Comparison of ENCODE assay signal across 20 mouse cellular contexts in the genomic region with DNA sequence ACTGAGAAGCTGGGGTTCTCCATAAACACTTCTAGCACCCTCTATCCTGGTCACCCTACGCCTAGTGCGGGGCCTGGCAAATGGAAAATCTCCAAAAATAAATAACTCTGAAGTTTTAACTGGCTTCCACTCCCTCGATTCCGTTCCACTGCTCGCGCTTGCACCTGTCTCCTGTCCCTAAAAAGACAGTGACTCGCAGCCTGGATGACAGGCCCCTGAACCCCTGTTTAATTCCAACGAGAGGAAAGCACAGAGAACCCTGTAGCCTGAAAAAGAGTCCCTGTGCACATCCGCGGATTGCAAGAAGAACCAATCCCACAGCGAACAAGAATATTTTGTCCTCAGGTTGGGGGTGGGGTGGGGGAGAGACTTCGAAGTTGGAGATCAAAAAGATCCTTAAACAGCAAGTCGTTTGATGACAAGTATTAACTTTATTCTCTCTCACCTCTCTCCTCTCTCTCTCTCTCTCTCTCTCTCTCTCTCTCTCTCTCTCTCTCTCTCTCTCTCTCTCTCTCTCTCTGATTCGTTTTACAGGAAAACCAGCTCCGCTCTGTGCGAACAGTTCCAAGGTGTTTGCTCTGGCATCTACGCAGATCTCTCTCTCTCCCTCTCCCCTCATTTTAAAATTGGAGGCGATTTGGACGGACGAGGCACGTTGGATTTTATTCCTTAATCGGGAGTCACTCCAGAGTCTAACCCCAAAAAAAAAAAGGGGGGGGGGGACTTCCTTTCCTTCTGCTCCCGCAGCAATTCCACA. TPM values are rescaled to one million over a fixed set of nuclear protein-coding genes. Genes with fewer than 3 reads are reported as not detected.
DNase-seq lines count a peak whose midpoint lies in the region; ATAC-seq and TF ChIP-seq lines count a peak whose summit lies in the region.
"Had no signal": no experiment of that assay in that cellular context is flagged by ENCODE, and none has a peak within 500 bp of the region (broad histone marks: within the 10 kb centered on the region; RNA-seq: fewer than 3 reads in every experiment).

No protein-coding gene starts in this region.

- no peaks in the 10 kb centered on the region for H3K4me1 ChIP-seq in heart, postnatal 0 days (ENCODE audit: control insufficient read depth, insufficient read depth)
- no peaks in the 10 kb centered on the region for H3K4me1 ChIP-seq in heart, adult 2 months (ENCODE audit: control insufficient read depth, insufficient read depth, low read length)
- peaks cover 5% of the 10 kb centered on the region; the same call in 1 of the 2 replicates for H3K4me1 ChIP-seq in midbrain, embryonic 11.5 days (ENCODE audit: control insufficient read depth, insufficient read depth, low read length)
- no peaks in the 10 kb centered on the region for H3K4me1 ChIP-seq in midbrain, postnatal 0 days (ENCODE audit: insufficient read depth, low read length)
- H3K4me1 ChIP-seq in embryonic facial prominence, embryonic 13.5 days, result peaks cover 14% of the 10 kb centered on the region
- H3K4me1 ChIP-seq: neural tube, embryonic 13.5 days had no signal

- intact Hi-C loops in heart, adult 2 months (cut with DNase I), result no loop called here

- H3K9me3 ChIP-seq in heart, postnatal 0 days (replicated peaks; ENCODE audit: control insufficient read depth, low read length), result 0 out of 2 replicates have a peak, but pooled peaks cover 3% of the 10 kb centered on the region
- H3K9me3 ChIP-seq in midbrain, embryonic 11.5 days (ENCODE audit: control insufficient read depth, low read length), result 0 out of 2 replicates have a peak, but pooled peaks cover 2% of the 10 kb centered on the region
- no peaks in the 10 kb centered on the region for H3K9me3 ChIP-seq in midbrain, postnatal 0 days (ENCODE audit: low read length)
- no peaks in the 10 kb centered on the region for H3K9me3 ChIP-seq in embryonic facial prominence, embryonic 13.5 days
- H3K9me3 ChIP-seq: forebrain, embryonic 12.5 days had no signal

- no peak for TF ChIP-seq EP300 in heart, postnatal 0 days (IDR thresholded peaks at IDR 0.05; ENCODE audit: low read depth)
- TF ChIP-seq EP300 in heart, adult 2 months (IDR thresholded peaks at IDR 0.05; ENCODE audit: insufficient read depth, low read depth, low read length), result no peak

- peak; percentile 4 for DNase-seq in heart, postnatal 0 days (ENCODE audit: low spot score)
- no peak for DNase-seq in heart, adult 2 months
- peak; percentile 95 for DNase-seq in midbrain, embryonic 11.5 days (ENCODE audit: low spot score, missing footprints)
- DNase-seq in midbrain, postnatal 0 days (ENCODE audit: low spot score), result no peak
- peak; percentile 50 for DNase-seq in retina, embryonic 14.5 days (ENCODE audit: low spot score)
- DNase-seq in left cerebral cortex, adult 8-10 months (ENCODE audit: low spot score in 2 of 2), result no peak
- DNase-seq in cerebellum, adult 11 months, result no peak
- DNase-seq: adrenal gland, postnatal 36 days; lung, postnatal 10 days; spleen, adult 18-20 months had no signal

- no peak for TF ChIP-seq POLR2A in heart, adult 2 months (IDR thresholded peaks at IDR 0.05; ENCODE audit: insufficient read depth, low read depth, low read length)

- no peak overlapping the region for H3K4me3 ChIP-seq in heart, postnatal 0 days (ENCODE audit: low read depth, low read length)
- no peak overlapping the region for H3K4me3 ChIP-seq in heart, adult 2 months
- 0 out of 2 replicates have a peak overlapping the region, but pooled peaks have one; percentile 2 for H3K4me3 ChIP-seq in midbrain, embryonic 11.5 days (ENCODE audit: low read depth, low read length)
- no peak overlapping the region for H3K4me3 ChIP-seq in midbrain, postnatal 0 days (ENCODE audit: low read depth, low read length)
- H3K4me3 ChIP-seq in embryonic facial prominence, embryonic 13.5 days, result peak overlapping the region; percentile 13; the same call in 1 of the 2 replicates
- H3K4me3 ChIP-seq: forebrain, embryonic 12.5 days; layer of hippocampus, adult 2 months; left cerebral cortex, adult 2 months; neural tube, embryonic 13.5 days had no signal

- H3K27me3 ChIP-seq in heart, postnatal 0 days (ENCODE audit: control insufficient read depth, insufficient read depth, low read length), result peaks cover 94% of the 10 kb centered on the region
- H3K27me3 ChIP-seq in heart, adult 2 months (ENCODE audit: control insufficient read depth, insufficient read depth, low read length), result peaks cover 24% of the 10 kb centered on the region
- H3K27me3 ChIP-seq in midbrain, embryonic 11.5 days (ENCODE audit: control insufficient read depth, insufficient read depth, low read length), result peaks cover 89% of the 10 kb centered on the region
- H3K27me3 ChIP-seq in midbrain, postnatal 0 days (ENCODE audit: insufficient read depth, low read length), result peaks cover 87% of the 10 kb centered on the region
- peaks cover 95% of the 10 kb centered on the region for H3K27me3 ChIP-seq in embryonic facial prominence, embryonic 13.5 days

- TF ChIP-seq CTCF in heart, postnatal 0 days (IDR thresholded peaks at IDR 0.05; ENCODE audit: low read depth), result no peak
- no peak for TF ChIP-seq CTCF in heart, adult 2 months (IDR thresholded peaks at IDR 0.05)
- TF ChIP-seq CTCF in midbrain, postnatal 0 days (IDR thresholded peaks at IDR 0.05), result no peak

- 5% methylated on average over 22 of the region's 23 CpGs for WGBS in heart, postnatal 0 days
- 7% methylated on average over 23 of the region's 23 CpGs for WGBS in heart, adult 2 months
- WGBS in midbrain, embryonic 11.5 days, result 2% methylated on average over 23 of the region's 23 CpGs
- whole genome bisulfite sequencing in midbrain, postnatal 0 days, result 2% methylated on average over 23 of the region's 23 CpGs
- WGBS in embryonic facial prominence, embryonic 13.5 days, result 1% methylated on average over 23 of the region's 23 CpGs

- no peak overlapping the region for H3K9ac ChIP-seq in heart, postnatal 0 days (replicated peaks; ENCODE audit: low read depth, low read length)
- no peak overlapping the region for H3K9ac ChIP-seq in heart, adult 2 months (ENCODE audit: low read depth, low read length)
- no peak overlapping the region for H3K9ac ChIP-seq in midbrain, embryonic 11.5 days (ENCODE audit: low read length)
- no peak overlapping the region for H3K9ac ChIP-seq in midbrain, postnatal 0 days (replicated peaks; ENCODE audit: low read length, poor library complexity, severe bottlenecking)
- no peak overlapping the region for H3K9ac ChIP-seq in embryonic facial prominence, embryonic 13.5 days
- H3K9ac ChIP-seq: forebrain, embryonic 12.5 days; liver, embryonic 14.5 days; neural tube, embryonic 13.5 days had no signal

- H3K4me2 ChIP-seq in heart, postnatal 0 days (ENCODE audit: low read depth, low read length), result no peak overlapping the region
- peak overlapping the region; percentile 16; the same call in 1 of the 2 replicates for H3K4me2 ChIP-seq in midbrain, embryonic 11.5 days
- H3K4me2 ChIP-seq in midbrain, postnatal 0 days (ENCODE audit: low read depth, low read length, poor library complexity, severe bottlenecking), result no peak overlapping the region
- H3K4me2 ChIP-seq in embryonic facial prominence, embryonic 13.5 days, result peak overlapping the region; percentile 39; the same call in 1 of the 2 replicates
- H3K4me2 ChIP-seq: neural tube, embryonic 13.5 days had no signal

- H3K79me2 ChIP-seq in heart, adult 2 months (replicated peaks; ENCODE audit: control insufficient read depth, insufficient read depth, low read length), result no peaks in the 10 kb centered on the region

- H3K36me3 ChIP-seq in heart, postnatal 0 days (replicated peaks; ENCODE audit: control insufficient read depth, insufficient read depth, low read length), result no peaks in the 10 kb centered on the region
- H3K36me3 ChIP-seq in heart, adult 2 months (ENCODE audit: control insufficient read depth, insufficient read depth, low read length), result no peaks in the 10 kb centered on the region
- no peaks in the 10 kb centered on the region for H3K36me3 ChIP-seq in midbrain, embryonic 11.5 days (ENCODE audit: control insufficient read depth, insufficient read depth, low read length)
- no peaks in the 10 kb centered on the region for H3K36me3 ChIP-seq in midbrain, postnatal 0 days (ENCODE audit: insufficient read depth, low read length)
- H3K36me3 ChIP-seq in embryonic facial prominence, embryonic 13.5 days, result no peaks in the 10 kb centered on the region
- H3K36me3 ChIP-seq: forebrain, embryonic 12.5 days; neural tube, embryonic 13.5 days had no signal

- H3K27ac ChIP-seq in heart, postnatal 0 days (ENCODE audit: low read depth), result no peak overlapping the region
- no peak overlapping the region for H3K27ac ChIP-seq in heart, adult 2 months
- H3K27ac ChIP-seq in midbrain, embryonic 11.5 days (ENCODE audit: low read depth, low read length), result no peak overlapping the region
- no peak overlapping the region for H3K27ac ChIP-seq in midbrain, postnatal 0 days (ENCODE audit: low read depth, low read length)
- H3K27ac ChIP-seq in embryonic facial prominence, embryonic 13.5 days, result no peak overlapping the region
- H3K27ac ChIP-seq: forebrain, embryonic 12.5 days; layer of hippocampus, adult 2 months; left cerebral cortex, adult 2 months; liver, embryonic 14.5 days; neural tube, embryonic 13.5 days had no signal

- no peak for ATAC-seq in heart, postnatal 0 days (ENCODE audit: insufficient read depth, low read depth)
- ATAC-seq in midbrain, embryonic 11.5 days (ENCODE audit: low FRiP score), result no peak
- no peak for ATAC-seq in midbrain, postnatal 0 days (ENCODE audit: low FRiP score)
- no peak for ATAC-seq in embryonic facial prominence, embryonic 13.5 days (ENCODE audit: insufficient number of reproducible peaks, insufficient read depth, low FRiP score, low TSS enrichment, low read depth)
- ATAC-seq: intestine, postnatal 0 days had no signal

RNA-seq across cellular contexts. Expression of gene Sim2, which starts 6.2 kb away (rescaled TPM):
- not detected in 2 replicates for total RNA-seq in heart, postnatal 0 days (2014; rRNA removed; ENCODE audit: low replicate concordance)
- 0.03 TPM in 1 of 2 replicates, not detected in the other for polyA plus RNA-seq in heart, postnatal 0 days (2015; fragmentation: Nextera tagmentation; extraction: Ambion mirVana)
- total RNA-seq in heart, adult 2 months (2021), result not detected
- polyA plus RNA-seq in heart, adult 2 months (2012; rRNA removed), result 0.12 TPM in 1 of 2 replicates, not detected in the other
- 1.8 and 2.3 TPM in 2 replicates for polyA plus RNA-seq in midbrain, embryonic 11.5 days (2014; fragmentation: Nextera tagmentation; extraction: Ambion mirVana)
- not detected in 2 replicates for total RNA-seq in midbrain, postnatal 0 days (2014; rRNA removed)
- 0.05 and 0.10 TPM in 2 replicates for polyA plus RNA-seq in midbrain, postnatal 0 days (2015; fragmentation: Nextera tagmentation; extraction: Ambion mirVana)
- polyA plus RNA-seq in embryonic facial prominence, embryonic 13.5 days (2015; fragmentation: Nextera tagmentation; extraction: Ambion mirVana), result 0.50 and 0.58 TPM in 2 replicates
- under 1 TPM in 2 of 4 experiments, not detected in 2; 0.09 to 0.25 TPM for total RNA-seq in left cerebral cortex, adult 8-10 months (2022)
- total RNA-seq: adrenal gland, postnatal 36 days; heart, postnatal 36 days; megakaryocyte-erythroid progenitor cell, adult 5-6 weeks had no signal
- polyA plus RNA-seq: cortical plate, adult 2 months; intestine, postnatal 0 days had no signal

Comparison
In these comparisons a context has a peak if more than half of its experiments do, and no peak if none do; other contexts are left out.
1. DNase-seq: peak in heart, postnatal 0 days (single experiment), midbrain, embryonic 11.5 days (single experiment) and retina, embryonic 14.5 days (single experiment); none in heart, adult 2 months (0 of 2), midbrain, postnatal 0 days (single experiment), left cerebral cortex, adult 8-10 months (0 of 2) and cerebellum, adult 11 months (single experiment).
2. H3K4me2 ChIP-seq: peak in midbrain, embryonic 11.5 days (single experiment) and embryonic facial prominence, embryonic 13.5 days (single experiment); none in heart, postnatal 0 days (single experiment) and midbrain, postnatal 0 days (single experiment).
3. H3K4me3 ChIP-seq: peak in midbrain, embryonic 11.5 days (single experiment) and embryonic facial prominence, embryonic 13.5 days (single experiment); none in heart, postnatal 0 days (single experiment), heart, adult 2 months (single experiment) and midbrain, postnatal 0 days (single experiment).